Mouse (Mus musculus) lung, postnatal 0 days (tissue): Measurements from ENCODE around the gene Nsmce3. TPM values are rescaled to one million over a fixed set of nuclear protein-coding genes. Genes with fewer than 3 reads are reported as not detected.
A peak's percentile ranks its signal among the peaks of the same experiment; 100 is the strongest.

Experiments
- ATAC-seq: fragments of 200-750 bp; cut with Nextera tagmentation; 2 replicates; pipeline ENCODE4 v1.8.0; 2017; ENCODE audit warnings: moderate library complexity
- DNase-seq: peaks from one replicate; pipeline ENCODE4 v3.0.0-alpha.2; 2016; ENCODE audit warnings: low spot score
- H3K27ac ChIP-seq: fragments of 300-500 bp; sonication (generic); 2 replicates; pipeline ENCODE4 v1.5.1; 2014; ENCODE audit warnings: antibody characterized with exemption, mild to moderate bottlenecking, low read length, mixed read lengths
- H3K27me3 ChIP-seq: fragments of 300-500 bp; sonication (generic); replicated peaks from 2 replicates; pipeline ENCODE4 v1.6.1; 2014; ENCODE audit warnings: low read length, mixed read lengths; ENCODE audit not compliant: insufficient read depth
- H3K36me3 ChIP-seq: fragments of 300-500 bp; sonication (generic); 2 replicates; pipeline ENCODE4 v1.6.1; 2014; ENCODE audit warnings: low read length, mixed read lengths; ENCODE audit not compliant: insufficient read depth
- H3K4me1 ChIP-seq: fragments of 300-500 bp; sonication (generic); 2 replicates; pipeline ENCODE4 v1.6.1; 2014; ENCODE audit warnings: antibody characterized with exemption, low read depth, low read length, mixed read lengths; ENCODE audit not compliant: insufficient read depth
- H3K4me2 ChIP-seq: fragments of 300-500 bp; sonication (generic); replicated peaks from 2 replicates; pipeline ENCODE4 v1.6.1; 2014; ENCODE audit warnings: low read depth, mild to moderate bottlenecking, low read length, moderate library complexity, mixed read lengths
- H3K4me3 ChIP-seq: fragments of 300-500 bp; sonication (generic); 2 replicates; pipeline ENCODE4 v1.5.1; 2014; ENCODE audit warnings: low read depth, low read length
- H3K9ac ChIP-seq: fragments of 300-500 bp; sonication (generic); replicated peaks from 2 replicates; pipeline ENCODE4 v1.6.1; 2014; ENCODE audit warnings: low read depth, mild to moderate bottlenecking
- H3K9me3 ChIP-seq: fragments of 300-500 bp; sonication (generic); 2 replicates; pipeline ENCODE4 v1.6.1; 2016; ENCODE audit warnings: low read length, mixed read lengths
- CTCF ChIP-seq: IDR thresholded peaks from 2 replicates; pipeline ENCODE4 v1.5.1; 2016; ENCODE audit warnings: antibody characterized with exemption, mild to moderate bottlenecking
- EP300 ChIP-seq: IDR thresholded peaks from 2 replicates; pipeline ENCODE4 v1.6.1; 2016; ENCODE audit warnings: antibody characterized with exemption, mild to moderate bottlenecking, control low read depth
- WGBS: fragments of 180-500 bp; shearing (Covaris S2); extraction: QIAGEN DNeasy Blood & Tissue Kit; methylation state at CpG from one replicate; pipeline ENCODE4 v1.1.7; 2014; 5-methylcytosine and 5-hydroxymethylcytosine counted together
- polyA plus RNA-seq: library from polyadenylated mRNA; unstranded; fragments of >200 nt; fragmentation: Nextera tagmentation; extraction: Ambion mirVana; gene quantifications from 2 replicates; pipeline ENCODE4 v1.2.1, GENCODE M21; 2015

Gene Nsmce3
- polyA plus RNA-seq, 1 experiment from 2014 or later: 9.9 TPM

GRCm38 (mm10) chr7:64855389-64855927 lies 17.3 kb downstream of the Nsmce3 start:
- H3K36me3 ChIP-seq: no peaks in the 10 kb centered on the region
- WGBS: 94% methylated on average over 5 of the region's 10 CpGs
- no peaks in the 10 kb centered on the region for H3K4me1 ChIP-seq
- H3K4me3 ChIP-seq: no peak overlapping the region
- DNase-seq (no peak), ATAC-seq (no peak)
- no peak overlapping the region for H3K27ac ChIP-seq
- H3K27me3 ChIP-seq: no peaks in the 10 kb centered on the region
- no peaks in the 10 kb centered on the region for H3K9me3 ChIP-seq
- no peak overlapping the region for H3K4me2 ChIP-seq
- no peak overlapping the region for H3K9ac ChIP-seq
- TF ChIP-seq CTCF: no peak
- TF ChIP-seq EP300: no peak

- no peak overlapping the region for H3K27ac ChIP-seq
- 19% methylated on average over 3 of the region's 3 CpGs for WGBS
- no peak overlapping the region for H3K4me2 ChIP-seq
- DNase-seq: peak; percentile 21
- no peak overlapping the region for H3K4me3 ChIP-seq
- H3K36me3 ChIP-seq: no peaks in the 10 kb centered on the region
- H3K27me3 ChIP-seq: no peaks in the 10 kb centered on the region
- H3K4me1 ChIP-seq: no peaks in the 10 kb centered on the region
- no peak for TF ChIP-seq EP300
- TF ChIP-seq CTCF: no peak
- no peak for ATAC-seq
- H3K9me3 ChIP-seq: no peaks in the 10 kb centered on the region
- H3K9ac ChIP-seq: no peak overlapping the region
Measured at GRCm38 (mm10) chr7:64850791-64851190, 22.0 kb downstream of the Nsmce3 start.

DNA sequence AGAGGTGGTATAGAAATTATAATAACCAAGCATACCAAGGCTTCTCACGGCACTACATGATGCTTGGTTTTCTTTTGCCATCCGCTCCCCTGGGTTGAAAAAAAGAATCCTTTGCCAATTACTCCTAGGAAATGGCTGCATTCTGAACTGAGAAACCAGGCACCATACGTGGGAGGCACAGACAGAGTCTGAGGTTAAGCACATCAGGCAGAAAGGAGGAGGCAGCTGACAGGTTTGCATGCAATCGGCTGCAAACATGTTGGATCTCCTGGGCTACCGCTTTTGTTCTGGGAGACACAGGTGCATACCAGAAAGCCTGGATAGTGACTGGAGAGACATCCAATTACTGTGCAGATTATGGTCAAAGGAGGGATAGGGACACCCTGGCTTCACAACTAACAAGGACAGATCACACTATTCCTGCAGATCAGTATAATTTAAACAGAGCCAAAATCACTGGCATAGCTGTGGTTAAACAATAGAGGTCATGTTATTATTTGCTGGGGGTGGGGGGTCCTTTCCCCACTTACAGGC lies 25.4 kb downstream of the Nsmce3 start:
- 79% methylated on average over 5 of the region's 5 CpGs for WGBS
- Histone ChIP-seq H3K4me2 (no peak overlapping the region), H3K4me3 (no peak overlapping the region), H3K27ac (no peak overlapping the region), H3K36me3 (no peaks in the 10 kb centered on the region), H3K9ac (no peak overlapping the region), H3K9me3 (no peaks in the 10 kb centered on the region), H3K4me1 (no peaks in the 10 kb centered on the region), H3K27me3 (no peaks in the 10 kb centered on the region)
- DNase-seq (no peak), ATAC-seq (no peak)
- TF ChIP-seq CTCF: no peak

DNA sequence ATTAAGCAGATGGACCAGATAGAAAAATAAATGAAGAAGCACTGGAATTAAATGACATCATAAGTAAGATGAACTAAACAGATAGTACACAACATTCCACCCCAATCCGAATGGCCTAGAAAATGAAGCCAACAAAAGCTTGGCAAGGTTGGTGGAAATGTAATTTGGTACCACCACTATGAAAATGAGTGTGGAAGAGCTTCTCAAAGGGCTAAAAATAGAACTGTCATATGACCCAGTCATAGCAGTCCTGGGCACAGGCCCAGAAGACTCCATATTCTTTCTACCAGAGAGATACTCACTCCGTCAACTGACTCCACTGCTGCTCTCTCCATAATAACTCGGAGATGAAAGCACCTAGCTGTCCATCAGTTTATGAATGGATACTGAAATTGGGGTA lies 26.7 kb downstream of the Nsmce3 start:
- Histone ChIP-seq H3K9ac (no peak overlapping the region), H3K27ac (no peak overlapping the region), H3K27me3 (no peaks in the 10 kb centered on the region), H3K4me3 (no peak overlapping the region), H3K4me2 (no peak overlapping the region), H3K36me3 (no peaks in the 10 kb centered on the region), H3K4me1 (no peaks in the 10 kb centered on the region), H3K9me3 (no peaks in the 10 kb centered on the region)
- no peak for TF ChIP-seq CTCF
- TF ChIP-seq EP300: no peak
- ATAC-seq: no peak
- 67% methylated on average over 3 of the region's 3 CpGs for WGBS
- no peak for DNase-seq

DNA sequence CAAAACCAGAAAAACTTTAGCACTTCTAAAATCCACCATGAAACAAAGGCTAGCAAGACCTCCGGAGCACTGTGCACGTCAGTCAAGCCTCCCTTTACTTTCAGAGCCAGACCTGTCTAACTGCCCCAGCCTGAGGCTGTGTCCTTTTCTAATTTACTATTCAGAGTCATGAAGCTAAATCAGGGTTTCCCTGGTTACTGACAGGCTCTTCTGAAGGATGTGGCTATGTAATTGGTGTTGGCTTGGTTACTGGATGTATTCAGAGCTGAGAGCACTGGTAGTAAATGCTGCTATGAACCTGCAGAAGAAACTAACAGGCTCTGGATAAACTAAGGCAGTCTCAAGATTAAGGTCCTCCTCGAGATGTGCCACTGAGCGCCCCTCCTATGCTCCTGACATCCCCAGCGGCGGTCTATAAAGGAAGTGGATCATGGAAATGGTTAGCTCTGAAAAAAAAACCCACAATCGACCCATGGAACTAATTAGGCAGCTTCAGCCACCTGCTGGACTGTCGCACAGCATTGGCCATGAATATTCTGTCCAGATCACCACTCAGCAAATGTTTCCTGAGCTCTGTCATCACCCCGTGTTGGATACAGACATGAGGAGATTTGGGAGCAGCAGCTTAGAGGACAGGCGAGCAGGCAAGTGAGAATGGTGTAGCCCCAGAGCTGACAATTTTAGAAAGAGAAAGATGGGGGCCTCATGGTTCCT lies 31.7 kb downstream of the Nsmce3 start:
- H3K4me3 ChIP-seq: no peak overlapping the region
- no peak overlapping the region for H3K9ac ChIP-seq
- H3K36me3 ChIP-seq: no peaks in the 10 kb centered on the region
- no peaks in the 10 kb centered on the region for H3K27me3 ChIP-seq
- H3K9me3 ChIP-seq: no peaks in the 10 kb centered on the region
- no peak for TF ChIP-seq CTCF
- no peak for TF ChIP-seq EP300
- H3K27ac ChIP-seq: no peak overlapping the region
- H3K4me2 ChIP-seq: no peak overlapping the region
- ATAC-seq (no peak), DNase-seq (no peak)
- WGBS: 79% methylated on average over 10 of the region's 10 CpGs
- H3K4me1 ChIP-seq: no peaks in the 10 kb centered on the region

GRCm38 (mm10) chr7:64840576-64840895 lies 32.3 kb downstream of the Nsmce3 start:
- WGBS: 57% methylated on average over 1 of the region's 1 CpGs
- Histone ChIP-seq H3K4me1 (no peaks in the 10 kb centered on the region), H3K27me3 (no peaks in the 10 kb centered on the region), H3K4me3 (no peak overlapping the region), H3K36me3 (no peaks in the 10 kb centered on the region), H3K9me3 (no peaks in the 10 kb centered on the region), H3K27ac (no peak overlapping the region), H3K9ac (no peak overlapping the region), H3K4me2 (peak overlapping the region; percentile 47; the same call in 1 of the 2 replicates)
- TF ChIP-seq CTCF (no peak), EP300 (no peak)
- no peak for ATAC-seq
- no peak for DNase-seq
